Mouse (Mus musculus) cerebellum, adult 9-10 months (tissue): Measurements from ENCODE around the gene Usf2.

Experiments
- DNase-seq: peaks from one replicate; pipeline ENCODE4 v3.0.0; 2022

The Usf2 gene

GRCm38 (mm10) chr7:30909773-30910172 is 46.8 kb downstream of the Usf2 start:
- DNase-seq = no peak

- no peak for DNase-seq
Measured at GRCm38 (mm10) chr7:30908992-30909431, 47.6 kb downstream of the Usf2 start.

GRCm38 (mm10) chr7:30908277-30908991 is 48.2 kb downstream of the Usf2 start:
- no peak for DNase-seq

GRCm38 (mm10) chr7:30904042-30904441 is 52.6 kb downstream of the Usf2 start:
- DNase-seq = no peak
